Mouse (Mus musculus) heart, postnatal 0 days (tissue): ENCODE data around the gene Susd5.

Experiments used
- CTCF ChIP-seq: IDR thresholded peaks from 2 replicates; pipeline ENCODE4 v1.5.1; 2016; ENCODE audit warnings: antibody characterized with exemption, control low read depth, low read depth
- EP300 ChIP-seq: IDR thresholded peaks from 2 replicates; pipeline ENCODE4 v1.6.1; 2016; ENCODE audit warnings: antibody characterized with exemption, low read depth

- TF ChIP-seq CTCF (no peak), EP300 (no peak)
Measured at GRCm38 (mm10) chr9:114112226-114112625, 55.3 kb downstream of the Susd5 start.
